Mouse (Mus musculus) stomach, postnatal 0 days (tissue): ENCODE data around the gene Krt7.

Experiments used
- CTCF ChIP-seq: IDR thresholded peaks from 2 replicates; pipeline ENCODE4 v1.5.1; 2016; ENCODE audit warnings: antibody characterized with exemption, low read depth, mild to moderate bottlenecking, moderate library complexity
- EP300 ChIP-seq: optimal IDR thresholded peaks from 2 replicates; pipeline ENCODE3; 2016; ENCODE audit warnings: antibody characterized with exemption

DNA sequence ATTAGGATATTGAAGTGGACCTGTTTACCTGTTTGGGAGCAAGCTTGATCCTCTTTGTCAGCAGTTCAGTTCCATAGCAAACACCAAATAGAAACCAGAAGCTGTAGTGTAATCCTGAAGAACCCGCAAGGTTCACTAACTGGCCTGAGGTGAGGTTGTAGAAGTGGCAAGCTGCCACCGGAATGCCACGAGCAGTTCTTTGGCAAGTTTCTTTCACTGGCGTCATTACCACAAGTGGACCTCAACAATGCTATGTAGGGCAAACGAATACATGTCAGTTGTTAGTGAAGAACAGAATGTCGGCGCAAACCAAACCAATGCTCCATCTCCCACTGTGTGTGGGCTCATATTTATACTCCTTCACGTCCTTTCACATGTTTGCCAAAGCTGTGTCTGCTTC lies 12.6 kb upstream of the Krt7 start:
- TF ChIP-seq CTCF (no peak), EP300 (no peak)
